Mouse (Mus musculus) kidney, adult 2 months (tissue): ENCODE measurements around the gene Crygc. TPM values are rescaled to one million over a fixed set of nuclear protein-coding genes. Genes with fewer than 3 reads are reported as not detected.

Source experiments
- DNase-seq: peaks from one replicate; pipeline ENCODE4 v3.0.0; 2021
- H3K27ac ChIP-seq: fragments of 200-500 bp; 2 replicates; pipeline ENCODE4 v1.5.1; 2012; ENCODE audit warnings: low read depth, low read length, control low read depth, inconsistent platforms; ENCODE audit not compliant: insufficient read depth
- H3K27me3 ChIP-seq: fragments of 200-500 bp; replicated peaks from 2 replicates; pipeline ENCODE4 v1.6.1; 2012; ENCODE audit warnings: mild to moderate bottlenecking, moderate library complexity, low read length, inconsistent platforms; ENCODE audit not compliant: control insufficient read depth, insufficient read depth
- H3K36me3 ChIP-seq: fragments of 200-500 bp; 2 replicates; pipeline ENCODE4 v1.6.1; 2012; ENCODE audit warnings: mild to moderate bottlenecking, moderate library complexity, low read length, inconsistent platforms; ENCODE audit not compliant: control insufficient read depth, insufficient read depth
- H3K4me1 ChIP-seq: fragments of 200-500 bp; 2 replicates; pipeline ENCODE4 v1.6.1; 2011; ENCODE audit warnings: low read length; ENCODE audit not compliant: control insufficient read depth, insufficient read depth
- H3K4me3 ChIP-seq: fragments of 200-500 bp; 2 replicates; pipeline ENCODE4 v1.5.1; 2011; ENCODE audit warnings: mild to moderate bottlenecking, low read depth, low read length, control low read depth; ENCODE audit not compliant: insufficient read depth
- CTCF ChIP-seq: fragments of 200-500 bp; conservative IDR thresholded peaks from 2 replicates; pipeline ENCODE4 v1.5.1; 2011; ENCODE audit warnings: low read depth, mild to moderate bottlenecking, control low read depth, low read length, moderate library complexity, mixed read lengths; ENCODE audit not compliant: insufficient read depth, insufficient read length
- POLR2A ChIP-seq: fragments of 200-500 bp; IDR thresholded peaks from one replicate; pipeline ENCODE4 v1.6.1; 2011; ENCODE audit warnings: low read depth, low read length, control low read depth
- WGBS: fragments of 180-500 bp; shearing (Covaris S2); methylation state at CpG from one replicate; pipeline ENCODE4 v1.1.7; 2018; 5-methylcytosine and 5-hydroxymethylcytosine counted together
- polyA plus RNA-seq: library from polyadenylated mRNA; depleted of rRNA; stranded (reverse); fragments of >200 nt; gene quantifications from 2 replicates; pipeline ENCODE4 v1.2.3, GENCODE M21; 2012

Crygc gene
- polyA plus RNA-seq, 1 experiment, result not detected

GRCm38 (mm10) chr1:65090370-65090769 is 16.9 kb upstream of the Crygc start:
- no peaks in the 10 kb centered on the region for H3K36me3 ChIP-seq
- DNase-seq, result peak; percentile 17
- no peaks in the 10 kb centered on the region for H3K27me3 ChIP-seq
- no peak overlapping the region for H3K27ac ChIP-seq
- WGBS, result 44% methylated on average over 2 of the region's 2 CpGs
- H3K4me3 ChIP-seq, result no peak overlapping the region
- no peaks in the 10 kb centered on the region for H3K4me1 ChIP-seq
- TF ChIP-seq CTCF (no peak), POLR2A (no peak)

GRCm38 (mm10) chr1:65088567-65089356 is 15.3 kb upstream of the Crygc start:
- TF ChIP-seq POLR2A, result no peak
- TF ChIP-seq CTCF, result no peak

GRCm38 (mm10) chr1:65082188-65082587 is 8.7 kb upstream of the Crygc start, which contains the start of gene Crygb:
Gene Crygb (minus strand): TSS chr1:65082288.
- no peak for DNase-seq
- WGBS, result 51% methylated on average over 7 of the region's 7 CpGs

More at GRCm38 (mm10) chr1:65088567-65089356, 15.3 kb upstream of the Crygc start:
- DNase-seq, result no peak
- Histone ChIP-seq H3K4me3 (no peak overlapping the region), H3K4me1 (no peaks in the 10 kb centered on the region), H3K27me3 (no peaks in the 10 kb centered on the region), H3K27ac (no peak overlapping the region), H3K36me3 (no peaks in the 10 kb centered on the region)
- 68% methylated on average over 6 of the region's 6 CpGs for WGBS

GRCm38 (mm10) chr1:65075607-65076006 is 2.1 kb upstream of the Crygc start:
- 8% methylated on average over 5 of the region's 5 CpGs for WGBS
- Histone ChIP-seq H3K36me3 (no peaks in the 10 kb centered on the region), H3K4me1 (no peaks in the 10 kb centered on the region), H3K4me3 (no peak overlapping the region), H3K27me3 (no peaks in the 10 kb centered on the region), H3K27ac (no peak overlapping the region)
- TF ChIP-seq CTCF (no peak), POLR2A (no peak)
- DNase-seq, result peak; percentile 3

More at GRCm38 (mm10) chr1:65082188-65082587, 8.7 kb upstream of the Crygc start, which contains the start of gene Crygb:
- no peak within 1 kb of the TSS for H3K27ac ChIP-seq
- no peaks in the 10 kb centered on the region for H3K27me3 ChIP-seq
- TF ChIP-seq POLR2A, result no peak
- no peak for TF ChIP-seq CTCF
- no peak within 1 kb of the TSS for H3K4me3 ChIP-seq
- H3K36me3 ChIP-seq, result no peaks in the 10 kb centered on the region
- H3K4me1 ChIP-seq, result no peaks in the 10 kb centered on the region

GRCm38 (mm10) chr1:65067842-65068241 is 5.6 kb downstream of the Crygc start:
- no peak overlapping the region for H3K27ac ChIP-seq
- no peaks in the 10 kb centered on the region for H3K36me3 ChIP-seq
- no peak overlapping the region for H3K4me3 ChIP-seq
- no peak for DNase-seq
- no peaks in the 10 kb centered on the region for H3K27me3 ChIP-seq
- H3K4me1 ChIP-seq, result no peaks in the 10 kb centered on the region
- TF ChIP-seq CTCF (no peak), POLR2A (no peak)

DNA sequence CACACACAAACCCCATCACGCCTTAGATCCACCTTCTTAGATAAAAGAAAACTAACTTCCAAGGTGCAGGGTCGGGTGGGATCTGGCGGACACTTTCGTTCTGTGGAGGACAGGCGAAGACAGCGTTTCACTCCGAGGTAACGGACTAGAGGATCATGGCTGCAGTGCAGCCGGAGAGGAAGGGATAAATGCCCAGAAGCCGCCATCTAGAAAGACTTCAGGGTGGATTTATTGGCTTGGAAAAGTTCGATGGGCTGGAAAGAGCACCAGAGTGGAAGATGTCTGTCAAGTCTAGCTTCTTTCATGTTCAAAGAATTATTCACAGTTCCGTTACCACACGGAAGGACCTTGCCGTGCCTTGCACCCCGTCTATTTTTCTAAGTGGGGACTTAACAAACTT is 9.3 kb downstream of the Crygc start:
- WGBS, result 48% methylated on average over 15 of the region's 15 CpGs

DNA sequence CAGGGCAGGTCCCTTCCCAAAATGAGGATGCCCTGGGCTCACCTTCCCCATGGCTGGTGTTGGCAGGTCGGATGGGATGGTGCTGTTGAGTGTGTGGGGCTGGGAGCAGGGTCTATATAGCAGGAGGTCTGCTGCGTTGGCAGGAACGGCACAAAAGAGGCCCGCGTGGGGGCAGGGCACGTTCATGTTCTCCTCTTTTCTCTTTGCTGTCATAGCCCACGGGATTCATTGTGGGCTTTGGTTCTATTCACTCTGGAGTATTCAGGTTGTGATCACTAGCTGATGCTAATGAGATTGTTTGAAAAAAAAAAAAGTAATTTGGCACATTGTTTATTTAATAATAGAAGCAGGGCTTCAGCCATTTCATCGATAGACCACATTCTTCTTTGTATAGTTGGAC is 10.1 kb downstream of the Crygc start, which contains the start of gene Crygd:
TSS of gene Crygd (minus strand) at position 101 of the 400 bp plus-strand sequence.
- no peak within 1 kb of the TSS for H3K4me3 ChIP-seq
- no peaks in the 10 kb centered on the region for H3K27me3 ChIP-seq
- TF ChIP-seq CTCF (no peak), POLR2A (no peak)
- H3K4me1 ChIP-seq, result no peaks in the 10 kb centered on the region
- no peaks in the 10 kb centered on the region for H3K36me3 ChIP-seq
- H3K27ac ChIP-seq, result no peak within 1 kb of the TSS
- DNase-seq, result no peak
- WGBS, result 91% methylated on average over 8 of the region's 8 CpGs

More for the DNA sequence above, 9.3 kb downstream of the Crygc start:
- no peak for DNase-seq
- Histone ChIP-seq H3K27ac (no peak overlapping the region), H3K27me3 (no peaks in the 10 kb centered on the region), H3K4me3 (no peak overlapping the region), H3K4me1 (no peaks in the 10 kb centered on the region), H3K36me3 (no peaks in the 10 kb centered on the region)
- TF ChIP-seq CTCF (no peak), POLR2A (no peak)
